Mouse (Mus musculus): Measurements from ENCODE around the gene Krt87.

GRCm38 (mm10) chr15:101438555-101438954, at the start of gene Krt87:
- TF ChIP-seq CTCF (IDR thresholded peaks at IDR 0.05; ENCODE audit: low read depth, low read length) (no peak), TAL1 (conservative IDR thresholded peaks at IDR 0.05; ENCODE audit: low read depth, low read length) (no peak), GATA1 (IDR thresholded peaks at IDR 0.05; ENCODE audit: borderline replicate concordance, low read length) (no peak)
